Mouse (Mus musculus) lung, postnatal 25 days (tissue): ENCODE data around the gene Mmp19.
"Not testable (repeated sequence)": the region's sequence is repeated elsewhere in the genome, so short reads cannot be mapped to it uniquely, and the experiment has no call there.

Experiments used
- DNase-seq: peaks from one replicate; pipeline ENCODE4 v3.0.0; 2022; ENCODE audit warnings: low spot score

Mmp19 gene

DNA sequence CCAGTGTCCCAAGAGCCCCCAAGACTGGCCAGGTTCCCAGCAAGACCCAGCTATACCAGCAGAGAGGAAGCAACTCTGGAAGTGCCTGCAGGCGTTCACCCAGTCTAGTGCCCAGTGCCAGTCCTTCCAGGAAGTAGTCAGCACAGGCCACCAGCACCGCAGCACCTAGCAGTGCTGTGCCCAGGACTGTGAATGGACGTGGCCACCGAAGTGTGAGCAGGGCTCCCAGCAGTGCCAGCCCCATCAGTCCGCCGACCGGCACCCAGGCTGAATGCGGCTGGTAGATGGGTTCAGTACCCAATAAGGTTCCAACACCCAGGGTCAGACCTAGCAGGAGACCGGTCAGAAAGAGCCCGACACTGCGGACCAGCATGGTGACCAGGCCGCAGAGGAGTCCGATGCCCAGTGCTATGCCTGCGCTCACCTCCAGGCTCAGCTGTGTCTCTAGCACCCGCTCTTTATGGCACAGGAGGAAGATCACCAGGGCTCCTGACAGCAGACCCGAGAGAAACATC lies 11.3 kb downstream of the Mmp19 start:
- DNase-seq, result no peak

DNA sequence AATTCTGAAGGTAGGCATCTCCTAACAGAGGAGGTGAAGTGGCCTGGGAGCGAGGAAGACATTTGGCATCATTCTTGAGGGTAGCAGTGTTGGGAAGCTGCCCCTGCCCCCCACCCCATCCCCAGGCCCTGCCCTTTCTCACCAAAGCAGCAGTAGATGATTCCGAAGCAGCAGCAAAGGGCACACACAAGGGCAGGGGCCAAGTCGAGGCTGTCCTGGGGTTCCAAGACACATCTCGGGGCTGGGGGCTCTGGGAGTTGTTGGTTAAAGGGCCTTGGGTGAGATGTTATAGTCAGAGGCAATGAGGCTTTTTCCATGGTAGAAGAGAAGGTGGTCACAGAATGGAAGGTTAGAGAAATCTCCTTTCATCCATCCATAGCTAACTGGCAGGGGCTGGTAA lies 12.2 kb downstream of the Mmp19 start:
- DNase-seq, result no peak

DNA sequence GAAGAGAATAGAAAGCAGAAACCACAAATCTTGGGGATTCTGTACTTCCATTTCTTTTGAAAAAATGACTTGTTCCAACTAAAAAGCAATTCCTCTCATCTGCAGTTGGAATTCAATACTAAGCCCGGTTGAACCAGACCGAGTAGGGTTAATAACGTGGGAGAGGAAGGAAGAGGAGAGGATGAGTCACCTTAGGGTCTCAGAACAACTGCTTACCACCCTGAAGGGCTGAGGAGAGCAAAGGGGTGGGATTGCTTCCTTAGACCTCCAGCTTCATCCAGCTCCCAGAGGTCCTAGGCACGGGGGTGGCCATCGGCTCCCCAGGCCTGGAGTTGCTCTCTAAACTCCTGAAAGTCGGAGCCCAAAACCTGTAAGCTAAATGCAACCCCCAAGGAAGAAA lies 12.7 kb downstream of the Mmp19 start:
- DNase-seq, result no peak

DNA sequence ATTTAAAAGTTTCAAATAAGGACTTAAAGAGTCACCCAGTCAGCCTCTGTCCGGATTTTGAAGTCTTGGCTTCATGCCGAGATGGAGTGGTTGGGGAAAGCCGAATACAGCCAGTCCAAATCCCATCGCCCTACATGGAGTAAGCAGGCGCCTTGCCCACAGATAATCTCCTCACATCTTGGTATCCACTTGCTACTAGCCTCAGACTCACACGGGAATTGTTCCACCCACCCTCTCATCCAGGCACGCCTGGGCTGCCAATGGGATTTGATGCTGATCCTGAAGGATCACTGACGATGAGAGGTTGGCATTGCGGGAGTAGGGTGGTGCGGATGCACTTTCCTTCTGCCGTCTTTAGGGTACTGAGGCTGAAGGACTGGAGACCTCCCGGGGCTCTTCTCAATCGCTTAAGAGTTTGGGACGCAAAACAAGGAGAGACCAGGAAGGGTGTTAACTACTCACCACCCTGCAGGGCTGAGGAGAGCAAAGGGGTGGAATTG lies 13.1 kb downstream of the Mmp19 start, which contains the start of gene Dnajc14:
Gene Dnajc14, plus strand, starts transcription at position 292 of the 500 bp plus-strand sequence.
- DNase-seq, result peak; percentile 47

DNA sequence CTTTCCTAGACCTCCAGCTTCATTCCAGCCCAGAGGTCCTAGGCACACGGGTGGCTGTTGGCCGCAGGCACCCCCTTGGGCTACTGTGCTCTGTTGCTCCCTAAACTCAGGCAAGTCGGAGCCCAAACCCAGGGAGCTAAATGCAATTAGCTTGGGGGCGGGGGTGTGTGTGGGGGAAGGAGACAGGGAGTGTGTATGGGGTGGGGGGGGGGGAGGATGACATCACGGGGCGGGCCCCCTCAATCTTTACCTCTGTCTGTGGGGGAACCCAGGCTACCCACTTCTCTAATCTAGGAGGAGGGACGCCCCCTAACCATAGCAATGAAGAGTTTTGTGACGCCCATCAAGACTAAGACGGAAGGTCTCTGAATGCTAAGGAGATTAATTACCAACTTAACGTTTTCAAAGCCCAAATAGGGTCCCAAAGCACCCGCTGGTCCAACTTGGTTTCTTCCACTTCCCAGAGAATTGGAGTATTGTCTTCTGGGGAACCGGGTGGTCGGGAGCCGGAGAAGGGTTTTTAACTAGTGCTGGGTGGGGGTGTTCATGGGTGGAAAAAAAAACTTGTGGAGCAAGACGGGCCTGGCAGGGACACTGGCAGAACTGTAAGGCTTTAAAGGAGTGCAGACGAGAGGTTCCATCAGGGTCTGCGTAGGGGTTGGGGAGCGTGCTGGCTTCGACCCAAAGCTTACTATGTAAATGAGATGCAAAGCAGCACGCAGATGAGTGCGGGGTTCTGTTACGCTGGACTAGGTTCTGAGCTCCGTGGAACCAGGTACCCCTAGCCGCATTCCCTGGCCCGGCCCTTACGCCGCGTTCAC lies 13.8 kb downstream of the Mmp19 start, which contains the start of gene Tmem198b:
Gene Tmem198b, minus strand, starts transcription at position 100 of the 821 bp plus-strand sequence.
- DNase-seq, result peak; percentile 52

DNA sequence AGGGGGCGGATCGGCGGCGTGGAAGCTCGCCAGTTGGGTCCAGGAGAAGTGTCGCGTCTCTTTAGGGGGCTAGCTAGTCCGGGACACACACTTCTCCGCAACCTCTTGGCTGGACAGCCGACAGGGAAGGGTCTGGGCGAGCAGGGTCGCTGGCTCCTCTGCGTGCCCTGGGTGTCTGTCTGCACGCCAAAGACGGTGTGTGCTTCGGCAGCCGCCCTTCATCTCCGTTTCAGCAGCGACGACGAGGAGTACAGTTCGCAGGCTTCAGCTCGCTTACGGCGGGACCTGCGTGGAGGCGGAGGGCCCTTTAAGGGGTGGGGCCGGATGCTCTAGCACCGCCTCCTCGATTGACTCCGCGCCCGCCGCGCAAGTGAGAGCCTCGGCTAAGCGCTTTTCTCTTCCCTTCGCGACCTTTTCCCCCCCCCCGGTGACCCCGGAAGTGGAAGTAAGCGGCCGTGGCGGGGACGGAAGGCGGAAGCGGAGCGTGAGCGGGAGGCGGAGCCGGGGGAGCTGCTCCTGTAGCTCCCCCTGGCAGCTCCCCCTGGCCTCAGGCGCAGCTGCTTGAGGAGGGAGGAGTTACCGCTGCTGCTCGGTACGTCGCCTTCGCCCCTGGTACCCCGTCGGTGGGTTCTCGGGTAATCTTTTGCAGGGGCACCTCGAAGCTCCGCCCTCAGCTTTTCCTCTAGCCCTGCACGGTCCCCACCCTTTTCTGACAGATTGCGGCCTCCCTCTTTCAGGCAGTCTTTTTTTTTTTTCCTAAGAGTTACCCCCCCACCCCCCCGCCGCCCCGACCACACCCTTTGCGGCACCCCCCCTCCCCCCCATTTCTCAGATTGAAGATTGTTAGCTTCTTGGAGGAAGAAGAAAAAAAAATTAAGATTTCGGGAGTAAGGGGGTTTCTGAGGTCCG lies 14.6 kb downstream of the Mmp19 start:
- DNase-seq, result peak; percentile 97

DNA sequence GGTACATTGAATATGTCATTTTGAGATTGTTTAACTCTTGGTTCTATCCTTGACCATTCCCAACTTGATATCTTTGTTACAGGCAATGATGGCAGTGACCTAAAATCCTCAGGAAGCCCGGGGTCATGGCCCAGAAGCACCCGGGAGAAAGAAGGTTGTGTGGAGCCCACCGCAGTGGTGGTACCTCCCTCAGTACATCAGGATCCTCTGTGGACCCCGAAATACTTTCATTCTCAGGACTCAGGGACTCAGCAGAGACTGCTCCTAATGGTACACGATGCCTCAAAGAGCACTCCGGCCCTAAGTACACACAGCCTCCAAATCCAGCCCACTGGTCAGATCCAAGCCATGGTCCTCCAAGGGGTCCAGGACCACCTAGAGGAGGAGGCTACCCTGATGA lies 15.4 kb downstream of the Mmp19 start:
- DNase-seq, result no peak

DNA sequence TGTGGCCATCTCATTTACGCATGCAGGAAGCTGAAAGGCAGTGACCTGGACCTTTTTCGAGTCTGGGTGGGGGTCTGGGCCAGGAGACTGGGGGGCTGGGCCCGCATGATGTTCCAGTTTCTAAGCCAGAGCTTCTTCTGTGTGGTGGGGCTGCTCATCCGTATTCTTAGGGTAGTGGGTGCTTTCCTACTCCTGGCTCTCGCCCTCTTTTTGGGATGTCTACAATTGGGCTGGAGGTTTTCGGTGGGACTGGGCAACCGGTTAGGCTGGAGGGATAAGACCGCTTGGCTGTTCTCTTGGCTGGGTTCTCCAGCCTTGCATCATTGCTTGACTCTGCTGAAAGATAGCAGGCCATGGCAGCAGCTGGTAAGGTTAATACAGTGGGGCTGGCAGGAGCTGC lies 16.3 kb downstream of the Mmp19 start:
- DNase-seq, result no peak

DNA sequence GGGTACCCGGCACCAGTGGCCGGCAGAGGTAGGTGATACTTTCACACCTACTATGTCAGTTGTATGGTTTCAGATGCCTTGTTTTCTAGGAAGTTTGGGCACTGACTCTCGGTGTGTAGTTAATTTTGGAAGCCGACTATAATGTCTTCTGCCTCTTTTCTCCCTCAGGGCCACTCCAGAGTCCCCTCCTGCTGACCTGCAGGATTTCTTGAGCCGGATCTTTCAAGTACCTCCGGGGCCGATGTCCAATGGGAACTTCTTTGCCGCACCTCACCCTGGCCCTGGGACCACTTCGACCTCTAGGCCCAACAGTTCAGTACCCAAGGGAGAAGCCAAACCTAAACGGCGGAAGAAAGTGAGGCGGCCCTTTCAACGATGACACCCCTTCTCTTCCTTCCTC lies 26.3 kb downstream of the Mmp19 start, which contains the start of gene Sarnp:
Gene Sarnp, plus strand, starts transcription at position 301 of the 400 bp plus-strand sequence.
- no peak for DNase-seq

DNA sequence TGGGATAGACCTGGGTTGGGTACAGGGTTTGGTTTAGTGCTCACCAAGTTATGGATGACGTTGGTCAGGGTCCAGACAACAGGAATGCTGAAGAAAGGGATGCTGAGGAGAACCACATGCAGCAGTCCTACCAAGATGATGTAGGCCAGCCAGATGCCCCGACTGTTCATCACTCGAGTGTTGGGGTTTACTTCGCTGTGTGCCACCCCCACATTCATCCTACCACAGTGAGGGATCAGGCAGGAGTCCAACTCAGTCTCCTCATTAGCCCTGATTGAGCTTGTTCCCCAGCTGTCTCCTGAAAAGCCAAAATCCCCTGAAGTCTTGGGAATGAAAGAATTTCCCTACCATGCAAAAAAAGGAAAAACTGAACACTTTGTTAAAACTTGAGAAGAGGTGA lies 29.5 kb downstream of the Mmp19 start:
- no peak for DNase-seq

DNA sequence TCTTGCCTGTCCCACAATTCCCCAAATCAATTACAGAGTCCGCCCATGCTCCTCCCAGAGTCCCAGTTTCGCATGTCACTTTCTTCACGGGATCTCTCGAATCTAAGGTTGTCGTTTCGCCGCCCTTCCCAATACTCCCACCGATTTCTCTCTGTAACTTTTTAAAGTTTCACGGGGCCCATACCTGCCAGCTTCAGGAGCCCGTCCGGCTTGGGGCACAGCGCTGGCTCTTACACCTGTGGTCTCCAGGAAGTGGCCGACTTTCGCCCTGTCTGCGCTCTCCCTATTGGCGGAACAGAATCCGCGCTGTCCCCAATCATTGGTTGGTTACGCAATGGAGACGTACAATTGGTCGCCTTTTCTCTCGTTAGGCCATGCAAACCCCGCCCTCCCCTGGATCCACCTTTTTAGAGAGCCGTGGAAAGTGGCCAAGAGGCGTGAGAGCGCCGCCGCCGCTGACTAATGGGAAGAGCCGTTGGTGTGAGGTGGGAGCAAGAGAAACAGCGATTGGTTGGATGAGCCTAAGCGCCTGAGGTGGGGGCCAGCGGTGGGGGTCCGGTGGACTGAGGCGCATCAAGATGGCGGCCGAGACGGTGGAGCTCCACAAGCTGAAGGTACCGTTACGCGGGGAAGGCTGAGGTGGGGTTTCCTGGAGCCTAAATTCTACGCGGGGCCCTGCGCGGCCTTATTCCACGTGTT lies 30.8 kb downstream of the Mmp19 start, which contains the start of gene Ormdl2:
Gene Ormdl2, minus strand, starts transcription at position 288 of the 699 bp plus-strand sequence.
- peak; percentile 99 for DNase-seq

DNA sequence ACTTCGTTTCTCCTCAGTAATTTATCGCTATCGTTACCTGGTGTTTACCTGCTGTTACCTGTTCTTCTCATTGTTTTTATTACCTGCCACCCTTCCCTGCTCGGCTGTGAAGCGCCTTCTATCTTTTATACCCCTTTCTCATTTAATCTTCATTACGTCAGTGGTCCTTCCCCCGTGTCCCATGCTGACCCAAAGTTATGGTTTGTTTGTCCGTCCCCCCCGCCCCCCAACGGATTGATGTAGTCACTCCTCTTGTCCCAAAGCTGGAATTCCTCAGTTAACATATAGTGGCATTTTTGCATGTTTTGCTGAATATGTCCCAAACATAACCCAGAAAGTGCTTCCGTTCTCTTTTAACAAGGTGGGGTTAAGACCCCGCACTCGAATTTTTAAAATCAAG lies 31.4 kb downstream of the Mmp19 start:
- no peak for DNase-seq

DNA sequence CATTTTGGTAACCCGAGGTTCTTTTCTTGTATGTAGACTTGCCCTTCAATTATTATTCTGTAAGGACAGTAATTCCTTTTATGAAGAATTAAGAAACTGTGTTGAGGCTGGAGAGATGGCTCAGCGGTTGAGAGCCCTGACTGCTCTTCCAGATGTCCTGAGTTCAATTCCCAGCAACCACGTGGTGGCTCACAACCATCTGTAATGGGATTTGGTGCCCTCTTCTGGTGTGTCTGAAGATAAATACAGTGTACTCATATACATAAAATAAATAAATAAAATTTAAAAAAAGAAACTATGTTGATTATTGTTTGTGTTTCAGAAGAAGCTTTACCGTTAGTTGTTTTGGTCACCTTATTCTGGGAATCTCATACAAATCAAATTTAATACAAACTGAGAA lies 32.4 kb downstream of the Mmp19 start:
- DNase-seq, result not testable (repeated sequence)

DNA sequence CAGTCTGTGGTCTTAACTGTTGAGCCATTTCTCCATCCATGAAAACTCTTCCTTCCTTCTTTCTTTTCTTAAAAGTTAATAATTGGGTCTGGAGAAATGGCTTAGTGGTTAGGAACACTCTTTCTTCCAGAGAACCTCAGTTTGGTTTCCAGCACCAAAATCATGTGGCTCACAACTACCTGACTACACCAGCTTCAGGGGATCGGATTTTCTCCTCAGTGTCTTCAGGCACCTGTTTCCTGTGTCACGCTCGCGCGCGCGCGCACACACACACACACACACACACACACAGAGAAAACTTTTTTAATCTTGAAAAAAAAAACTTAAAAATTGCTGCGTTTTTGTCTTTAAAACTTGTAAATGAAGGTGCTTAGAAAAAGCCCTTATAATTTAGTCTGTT lies 33.1 kb downstream of the Mmp19 start:
- DNase-seq, result no peak

DNA sequence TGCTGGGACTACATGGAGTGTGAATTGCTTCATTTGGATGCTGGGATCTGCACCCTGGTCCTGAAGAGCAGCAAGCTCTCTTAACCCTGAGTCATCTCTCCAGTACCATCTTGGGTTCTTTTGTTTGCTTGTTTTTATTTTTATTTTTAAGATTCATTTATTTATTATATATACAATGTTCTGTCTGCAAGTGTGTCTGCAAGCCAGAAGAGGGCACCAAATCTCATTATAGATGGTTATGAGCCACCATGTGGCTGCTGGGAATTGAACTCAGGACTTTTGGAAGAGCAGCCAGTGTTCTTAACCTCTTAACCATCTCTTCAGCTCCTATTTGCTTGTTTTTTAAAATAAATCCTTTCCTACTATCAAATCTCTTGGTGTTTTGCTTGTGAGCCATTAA lies 46.7 kb downstream of the Mmp19 start:
- no peak for DNase-seq

DNA sequence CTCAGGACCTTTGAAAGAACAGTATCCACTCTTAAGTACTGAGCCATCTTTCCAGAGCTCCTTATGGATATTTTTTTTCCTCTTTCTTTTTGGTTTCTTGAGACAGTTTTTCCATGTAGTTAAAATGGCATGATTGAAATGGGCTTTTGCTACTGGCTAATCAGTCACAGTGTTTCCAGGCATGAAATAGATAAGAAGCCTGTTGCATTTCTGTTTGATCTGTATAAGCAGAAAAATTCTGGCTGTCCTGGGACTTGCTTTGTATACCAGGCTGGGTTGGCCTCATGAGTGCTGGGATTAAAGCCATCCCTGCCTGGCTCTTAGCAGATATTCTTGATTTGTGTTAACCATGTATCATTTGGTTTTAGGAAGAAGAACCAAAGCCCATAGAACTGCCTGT lies 48.7 kb downstream of the Mmp19 start:
- DNase-seq, result no peak

DNA sequence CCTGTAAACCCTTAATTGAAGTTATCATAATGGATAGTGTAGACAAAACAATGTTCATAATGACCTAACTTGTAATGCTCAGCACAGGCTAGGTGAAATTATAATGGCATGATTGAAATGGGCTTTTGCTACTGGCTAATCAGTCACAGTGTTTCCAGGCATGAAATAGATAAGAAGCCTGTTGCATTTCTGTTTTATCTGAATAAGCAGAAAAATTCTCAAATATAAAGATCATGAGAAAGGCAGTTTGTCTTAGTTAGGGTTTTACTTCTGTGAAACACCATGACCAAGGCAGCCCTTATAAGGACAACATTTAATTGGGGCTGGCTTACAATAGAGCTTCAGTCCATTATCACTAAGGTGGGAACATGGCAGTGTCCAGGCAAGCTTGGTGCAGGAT lies 49.9 kb downstream of the Mmp19 start:
- no peak for DNase-seq

DNA sequence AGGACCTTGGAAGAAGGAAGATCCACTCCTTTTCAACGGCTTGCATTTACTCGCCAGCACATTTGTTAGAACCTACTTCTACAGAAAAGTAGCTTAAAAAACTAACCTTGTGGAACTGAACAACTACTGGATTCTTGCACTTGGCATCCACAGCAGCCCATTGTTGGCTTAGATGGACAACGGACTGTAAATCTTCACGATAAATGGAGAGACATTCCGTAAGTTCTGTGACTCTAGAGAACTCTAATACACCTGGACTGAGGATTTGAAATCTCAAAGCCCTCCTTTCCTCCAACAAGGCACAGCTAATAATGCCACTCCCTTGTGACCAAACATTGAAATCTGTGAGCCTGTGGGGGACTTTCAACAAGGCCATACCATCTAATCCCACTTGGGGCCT lies 52.5 kb downstream of the Mmp19 start:
- no peak for DNase-seq

DNA sequence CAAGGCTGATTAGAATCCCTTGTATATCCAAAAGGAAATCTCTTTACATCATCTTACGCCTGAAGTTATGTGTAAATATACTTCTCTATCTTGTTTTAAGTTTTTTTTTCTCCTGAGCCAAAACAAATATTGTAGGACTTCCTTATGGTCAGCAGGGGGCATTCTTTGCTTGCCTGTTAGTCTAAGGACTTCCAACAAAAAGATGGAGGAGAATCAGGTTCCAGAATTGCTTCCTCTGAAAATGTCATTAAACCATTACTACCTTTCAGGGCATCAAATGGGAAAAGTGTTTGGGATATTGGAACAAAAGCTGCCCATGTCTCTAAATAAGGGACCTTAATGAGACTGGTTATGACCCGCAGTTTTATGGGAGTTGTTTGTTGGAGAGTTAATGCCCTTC lies 54.8 kb downstream of the Mmp19 start:
- peak; percentile 34 for DNase-seq

DNA sequence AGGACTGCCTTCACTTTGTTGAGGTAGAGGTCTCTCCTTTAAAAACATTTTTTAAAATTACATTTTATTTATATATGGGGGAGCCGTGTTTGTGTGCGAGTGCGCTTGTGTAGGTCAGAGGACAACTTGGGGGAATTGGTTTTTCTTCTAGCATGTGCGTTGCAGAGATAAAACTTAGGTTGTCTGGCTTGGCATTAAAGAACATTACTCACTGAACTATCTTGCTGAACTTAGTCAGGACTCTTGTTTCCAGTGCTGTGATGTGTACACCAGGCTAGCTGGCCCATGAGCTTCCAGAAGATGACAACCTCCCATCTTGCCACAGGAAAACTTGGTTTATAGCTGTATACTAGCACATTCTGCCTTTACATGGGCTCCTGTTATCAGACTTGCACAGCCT lies 56.0 kb downstream of the Mmp19 start:
- no peak for DNase-seq

DNA sequence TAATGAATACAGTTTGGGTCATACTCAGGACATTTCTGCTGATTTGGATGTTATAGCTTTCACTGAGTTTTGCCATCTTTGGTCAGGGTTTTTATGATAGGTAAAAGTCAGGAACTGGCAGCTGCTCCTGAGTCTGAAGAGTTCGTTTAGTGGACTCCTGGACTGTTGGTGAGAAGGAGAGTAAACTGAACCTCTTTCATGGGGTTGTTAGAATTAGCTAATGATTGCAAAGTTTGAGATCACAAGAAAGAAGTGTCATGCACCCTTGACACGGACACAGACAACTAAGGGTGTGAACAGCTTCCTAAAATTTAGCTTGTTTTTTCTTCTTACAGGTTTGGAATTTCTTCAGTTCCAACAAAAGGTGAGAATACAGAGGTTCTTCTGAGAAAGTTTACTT lies 57.7 kb downstream of the Mmp19 start:
- no peak for DNase-seq

DNA sequence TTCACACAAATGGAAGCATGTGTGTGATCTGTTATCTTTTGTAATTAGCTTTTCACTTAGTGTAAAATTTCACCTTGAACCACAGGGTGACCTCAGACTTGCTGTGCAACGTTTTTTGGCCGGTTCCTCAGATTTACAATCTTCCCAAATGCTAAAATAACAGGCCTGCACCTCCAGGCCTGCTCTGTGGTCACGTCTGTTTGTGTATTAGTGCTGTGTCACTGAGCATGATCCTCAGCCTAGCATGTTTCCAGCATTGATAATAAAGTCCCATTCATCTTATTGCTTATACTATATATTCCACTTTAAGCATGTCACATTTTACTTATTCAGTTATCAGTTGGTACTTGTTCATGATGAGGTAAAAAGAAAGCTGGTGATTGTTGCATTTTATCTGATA lies 59.6 kb downstream of the Mmp19 start:
- DNase-seq, result no peak
